Mouse (Mus musculus) erythroblast, embryonic 14.5 days (primary cell): ENCODE results near the gene Tmem167b. TPM values are rescaled to one million over a fixed set of nuclear protein-coding genes. Genes with fewer than 3 reads are reported as not detected.

Experiments used
- H3K27me3 ChIP-seq: 2 replicates; pipeline ENCODE4 v1.6.1; 2012; ENCODE audit warnings: inconsistent platforms; ENCODE audit not compliant: control insufficient read depth
- H3K36me3 ChIP-seq: 2 replicates; pipeline ENCODE4 v1.6.1; 2012; ENCODE audit warnings: mild to moderate bottlenecking, inconsistent platforms; ENCODE audit not compliant: control insufficient read depth
- H3K4me1 ChIP-seq: 2 replicates; pipeline ENCODE4 v1.6.1; 2012; ENCODE audit warnings: inconsistent platforms; ENCODE audit not compliant: control insufficient read depth
- H3K4me3 ChIP-seq: replicated peaks from 2 replicates; pipeline ENCODE3; 2012; ENCODE audit warnings: moderate library complexity, mild to moderate bottlenecking, inconsistent platforms
- H3K9me3 ChIP-seq: 2 replicates; pipeline ENCODE4 v1.6.1; 2012; ENCODE audit warnings: low read length, inconsistent platforms, mixed read lengths; ENCODE audit not compliant: control insufficient read depth
- GATA1 ChIP-seq: IDR thresholded peaks from 2 replicates; pipeline ENCODE4 v1.6.1; 2012; ENCODE audit warnings: low read length, inconsistent platforms, mixed read lengths
- TAL1 ChIP-seq: IDR thresholded peaks from 3 replicates; pipeline ENCODE4 v1.6.1; 2012; ENCODE audit warnings: low read length, inconsistent platforms, mixed read lengths
- polyA plus RNA-seq: library from polyadenylated mRNA; stranded (reverse); fragments of >175 nt; gene quantifications from 2 replicates; pipeline ENCODE4 v1.2.3, GENCODE M21; 2012

Tmem167b gene
- polyA plus RNA-seq, 1 experiment: 0.23 TPM

DNA sequence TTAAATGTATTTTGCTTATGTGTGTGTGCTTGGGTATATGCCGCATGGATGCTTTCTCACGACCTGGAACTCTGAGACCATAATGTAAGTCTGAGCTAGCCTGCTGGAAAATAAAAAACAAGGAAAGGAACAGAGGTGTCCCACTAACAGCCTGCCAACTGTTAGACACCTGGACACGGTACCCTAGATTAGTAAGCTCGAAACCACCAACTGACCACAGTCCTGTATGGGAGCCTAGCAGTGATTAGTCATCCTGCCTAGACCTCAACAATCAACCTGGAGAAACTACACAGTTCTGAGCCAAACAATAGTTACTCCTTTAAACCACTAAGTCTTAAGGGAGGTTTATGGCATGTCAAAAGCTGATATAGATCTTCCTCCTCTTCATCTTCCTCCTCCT lies 38.9 kb downstream of the Tmem167b start:
- H3K9me3 ChIP-seq: peaks cover 2% of the 10 kb centered on the region
- TF ChIP-seq GATA1 (no peak), TAL1 (no peak)
- no peaks in the 10 kb centered on the region for H3K4me1 ChIP-seq
- H3K4me3 ChIP-seq: no peak overlapping the region
- no peaks in the 10 kb centered on the region for H3K36me3 ChIP-seq
- no peaks in the 10 kb centered on the region; the same call in 1 of the 2 replicates for H3K27me3 ChIP-seq

DNA sequence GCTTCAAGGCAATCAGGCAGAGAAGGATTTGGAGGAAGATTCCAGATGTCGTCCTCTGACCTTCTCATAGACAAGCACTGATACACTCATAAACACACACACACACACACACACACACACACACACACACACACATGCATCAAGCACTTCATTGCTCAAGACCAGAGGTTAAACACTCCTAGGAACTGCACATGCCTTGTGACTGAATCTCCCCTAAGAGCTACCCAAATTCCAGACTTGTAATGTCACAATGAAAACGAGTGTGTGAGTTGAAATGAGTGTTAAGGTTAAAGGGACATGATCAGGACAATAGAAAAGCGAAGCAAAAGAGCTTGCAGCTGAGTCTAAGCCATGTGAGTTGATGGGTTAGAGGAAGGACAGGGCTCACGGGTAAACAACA lies 44.0 kb downstream of the Tmem167b start:
- Histone ChIP-seq H3K4me3 (no peak overlapping the region), H3K36me3 (no peaks in the 10 kb centered on the region)
- TF ChIP-seq TAL1: no peak
- no peak for TF ChIP-seq GATA1

GRCm38 (mm10) chr3:108513465-108513864 lies 48.8 kb downstream of the Tmem167b start:
- Histone ChIP-seq H3K4me1 (peaks cover 9% of the 10 kb centered on the region), H3K36me3 (no peaks in the 10 kb centered on the region), H3K9me3 (no peaks in the 10 kb centered on the region), H3K4me3 (no peak overlapping the region), H3K27me3 (peaks cover 4% of the 10 kb centered on the region; the same call in 1 of the 2 replicates)
- no peak for TF ChIP-seq GATA1
- TF ChIP-seq TAL1: no peak

More for the DNA sequence above, 44.0 kb downstream of the Tmem167b start:
- no peaks in the 10 kb centered on the region for H3K9me3 ChIP-seq
- H3K4me1 ChIP-seq: no peaks in the 10 kb centered on the region
- H3K27me3 ChIP-seq: no peaks in the 10 kb centered on the region; the same call in 1 of the 2 replicates

DNA sequence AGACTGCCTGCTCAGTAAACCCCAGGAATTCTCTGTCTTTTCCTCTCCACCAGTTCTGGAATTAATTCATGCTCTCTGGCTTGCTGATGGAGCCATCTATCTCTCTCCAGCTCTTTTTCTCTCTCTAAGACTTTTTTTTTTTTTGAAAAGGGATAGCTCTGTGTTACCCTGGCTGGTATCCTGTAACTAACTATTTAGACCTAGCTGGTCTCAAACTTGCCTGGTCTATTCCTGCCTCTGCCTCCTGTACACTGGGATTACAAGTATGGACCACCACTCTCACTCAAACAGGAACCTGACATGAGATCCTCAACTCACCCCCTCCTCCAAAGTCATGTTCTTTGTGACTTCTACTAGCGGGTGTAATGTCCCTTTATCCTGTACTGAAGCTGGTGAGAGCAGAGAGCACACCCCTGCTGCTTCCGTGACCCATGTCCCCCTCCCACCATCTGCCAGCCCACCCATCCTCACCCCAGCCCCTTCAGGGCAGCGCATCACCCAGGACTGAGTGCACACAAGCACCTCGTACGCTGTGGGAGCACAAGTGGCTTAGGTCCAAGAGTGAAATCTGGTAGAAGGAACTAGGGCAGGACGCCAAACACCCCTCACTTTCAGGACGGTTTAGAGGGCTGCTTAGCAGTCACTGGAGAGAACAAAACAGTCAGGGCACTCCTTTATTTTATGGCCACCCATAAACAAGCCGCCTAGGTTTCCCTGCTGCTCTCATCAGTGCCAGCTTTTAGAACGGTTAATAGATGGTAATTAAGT lies 51.4 kb downstream of the Tmem167b start:
- no peak overlapping the region for H3K4me3 ChIP-seq
- no peaks in the 10 kb centered on the region for H3K9me3 ChIP-seq
- H3K36me3 ChIP-seq: no peaks in the 10 kb centered on the region
- H3K27me3 ChIP-seq: peaks cover 4% of the 10 kb centered on the region
- TF ChIP-seq TAL1 (no peak), GATA1 (no peak)
- peaks cover 9% of the 10 kb centered on the region for H3K4me1 ChIP-seq

DNA sequence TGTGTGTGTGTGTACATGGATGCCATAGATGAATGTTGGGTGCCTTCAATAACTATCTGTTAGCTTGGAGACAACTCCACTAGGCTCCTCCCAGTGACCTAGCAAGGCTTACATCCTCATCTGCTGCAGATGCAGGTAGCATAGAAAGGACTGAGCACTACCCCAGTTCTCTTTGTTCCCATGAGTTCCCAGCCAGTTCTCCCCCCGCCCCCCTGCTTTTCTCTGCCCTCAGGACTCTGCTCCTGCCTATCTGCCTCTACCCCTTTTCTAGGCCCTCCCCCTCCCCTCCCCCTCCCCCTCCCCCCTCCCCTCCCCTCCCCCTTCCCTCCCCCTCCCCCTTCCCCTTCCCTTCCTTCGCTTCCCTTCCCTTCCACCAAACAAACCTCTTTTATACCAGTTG lies 52.1 kb downstream of the Tmem167b start:
- Histone ChIP-seq H3K9me3 (no peaks in the 10 kb centered on the region), H3K4me1 (peaks cover 9% of the 10 kb centered on the region), H3K36me3 (no peaks in the 10 kb centered on the region), H3K4me3 (no peak overlapping the region), H3K27me3 (peaks cover 4% of the 10 kb centered on the region)
- TF ChIP-seq TAL1: no peak
- no peak for TF ChIP-seq GATA1

GRCm38 (mm10) chr3:108508745-108509474 lies 53.4 kb downstream of the Tmem167b start:
- H3K9me3 ChIP-seq: no peaks in the 10 kb centered on the region
- peaks cover 9% of the 10 kb centered on the region for H3K4me1 ChIP-seq
- no peak overlapping the region for H3K4me3 ChIP-seq
- TF ChIP-seq TAL1: peak; percentile 48; the same call in 1 of the 3 replicates
- TF ChIP-seq GATA1: no peak
- H3K36me3 ChIP-seq: no peaks in the 10 kb centered on the region
- peaks cover 4% of the 10 kb centered on the region for H3K27me3 ChIP-seq

Other genes with a start within 250 kb of the Tmem167b start
- not detected in 2 replicates for gene Mybphl, start 197.6 kb downstream of the Tmem167b start, polyA plus RNA-seq
- gene Psrc1, start 178.6 kb downstream of the Tmem167b start, polyA plus RNA-seq: 8.4 and 10.1 TPM in 2 replicates
- gene Celsr2, start 146.9 kb downstream of the Tmem167b start, polyA plus RNA-seq: 0.15 and 0.33 TPM in 2 replicates
- gene Sars, start 117.3 kb downstream of the Tmem167b start, polyA plus RNA-seq: 14.4 and 14.8 TPM in 2 replicates
- not detected in 2 replicates for gene 1700013F07Rik, start 28.3 kb downstream of the Tmem167b start, polyA plus RNA-seq
- gene 5330417C22Rik, start 25.9 kb downstream of the Tmem167b start, polyA plus RNA-seq: 0.01 TPM in 1 of 2 replicates, not detected in the other
- 0.03 TPM in 1 of 2 replicates, not detected in the other for gene Taf13, start 9.2 kb upstream of the Tmem167b start, polyA plus RNA-seq
- 0.09 and 0.11 TPM in 2 replicates for gene Wdr47, start 28.8 kb upstream of the Tmem167b start, polyA plus RNA-seq
- 0.74 and 0.84 TPM in 2 replicates for gene Clcc1, start 91.4 kb upstream of the Tmem167b start, polyA plus RNA-seq
- gene Gpsm2, start 159.8 kb upstream of the Tmem167b start, polyA plus RNA-seq: 2.1 and 2.9 TPM in 2 replicates
- 0.01 and 0.04 TPM in 2 replicates for gene Aknad1, start 177.2 kb upstream of the Tmem167b start, polyA plus RNA-seq